Mouse (Mus musculus) liver, embryonic 14.5 days (tissue): ENCODE results near the gene Pfkm.

Source experiments
- CTCF ChIP-seq: IDR thresholded peaks from 2 replicates; pipeline ENCODE4 v1.5.1; 2016; ENCODE audit warnings: antibody characterized with exemption, low read depth, control low read depth
- EP300 ChIP-seq: IDR thresholded peaks from 2 replicates; pipeline ENCODE4 v1.6.1; 2016; ENCODE audit warnings: antibody characterized with exemption, low read depth

DNA sequence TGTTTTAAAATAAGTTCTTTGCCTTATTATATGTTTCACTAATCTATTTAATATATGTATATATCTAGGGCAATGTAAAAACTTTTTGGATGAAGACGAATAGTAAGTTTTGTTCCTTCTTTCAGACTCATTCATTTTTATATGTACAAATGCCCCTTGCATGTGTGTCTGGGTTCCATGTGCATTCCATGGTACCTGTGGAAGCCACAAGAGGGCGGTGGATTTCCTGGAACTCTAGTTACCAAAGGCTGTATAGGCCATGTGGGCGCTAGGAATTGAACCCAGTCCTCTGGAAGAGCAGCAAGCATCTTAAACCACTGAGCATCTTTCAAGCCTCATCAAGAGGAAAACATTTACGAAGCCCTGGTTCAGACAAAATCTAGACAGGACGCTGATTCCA is 48.0 kb upstream of the Pfkm start:
- TF ChIP-seq CTCF = 0 out of 2 replicates have a peak, but pooled peaks have one; percentile 8
- TF ChIP-seq EP300 = no peak
